Mouse (Mus musculus): ENCODE results near the gene Slc1a4.

The Slc1a4 gene

GRCm38 (mm10) chr11:20278702-20279101 is 53.8 kb downstream of the Slc1a4 start:
- in situ Hi-C loops (cut with MboI; ENCODE audit: low pct_unique_long_range_greater_than_20kb in 1 of 2, low sequenced_read_pairs in 2 of 2, unreplicated experiment in 1 of 2), result loop anchor here in 1 of 2 experiments (25.0 kb wide), 1 partner anchor 384 kb away; no protein-coding TSS in a partner anchor

- in situ Hi-C loops (cut with MboI; ENCODE audit: low pct_unique_long_range_greater_than_20kb in 1 of 2, low sequenced_read_pairs in 2 of 2, unreplicated experiment in 1 of 2), result loop anchor here in 1 of 2 experiments (25.0 kb wide), 1 partner anchor 385 kb away; no protein-coding TSS in a partner anchor
These were observed 55.4 kb downstream of the Slc1a4 start for GRCm38 (mm10) chr11:20277106-20277505.

GRCm38 (mm10) chr11:20275974-20276373 is 56.5 kb downstream of the Slc1a4 start:
- in situ Hi-C loops (cut with MboI; ENCODE audit: low pct_unique_long_range_greater_than_20kb in 1 of 2, low sequenced_read_pairs in 2 of 2, unreplicated experiment in 1 of 2), result loop anchor here in 1 of 2 experiments (25.0 kb wide), 1 partner anchor 386 kb away; no protein-coding TSS in a partner anchor

GRCm38 (mm10) chr11:20269885-20270284 is 62.6 kb downstream of the Slc1a4 start:
- in situ Hi-C loops (cut with MboI; ENCODE audit: low pct_unique_long_range_greater_than_20kb in 1 of 2, low sequenced_read_pairs in 2 of 2, unreplicated experiment in 1 of 2), result loop anchor here (10.0 to 25.0 kb wide), 3 partner anchors 135 to 642 kb away; no protein-coding TSS in a partner anchor

- in situ Hi-C loops (cut with MboI; ENCODE audit: low pct_unique_long_range_greater_than_20kb in 1 of 2, low sequenced_read_pairs in 2 of 2, unreplicated experiment in 1 of 2), result loop anchor here (10.0 to 25.0 kb wide), 3 partner anchors 142 to 649 kb away; no protein-coding TSS in a partner anchor
These were observed 69.7 kb downstream of the Slc1a4 start for GRCm38 (mm10) chr11:20262628-20263380.

- in situ Hi-C loops (cut with MboI; ENCODE audit: low pct_unique_long_range_greater_than_20kb in 1 of 2, low sequenced_read_pairs in 2 of 2, unreplicated experiment in 1 of 2), result loop anchor here in 1 of 2 experiments (25.0 kb wide), 2 partner anchors 408 to 658 kb away; no protein-coding TSS in a partner anchor
These were observed 77.7 kb downstream of the Slc1a4 start for GRCm38 (mm10) chr11:20254791-20255190.

- in situ Hi-C loops (cut with MboI; ENCODE audit: low pct_unique_long_range_greater_than_20kb in 1 of 2, low sequenced_read_pairs in 2 of 2, unreplicated experiment in 1 of 2), result loop anchor here in 1 of 2 experiments (25.0 kb wide), 2 partner anchors 409 to 659 kb away; no protein-coding TSS in a partner anchor
These were observed 79.4 kb downstream of the Slc1a4 start for GRCm38 (mm10) chr11:20253088-20253487.
